Mouse (Mus musculus) limb, embryonic 15.5 days (tissue): Measurements from ENCODE around the gene Brdt. TPM values are rescaled to one million over a fixed set of nuclear protein-coding genes. Genes with fewer than 3 reads are reported as not detected.

ENCODE experiments used
- ATAC-seq: fragments of 200-750 bp; cut with Nextera tagmentation; 2 replicates; pipeline ENCODE4 v1.8.0; 2017; ENCODE audit warnings: low read depth, moderate TSS enrichment; ENCODE audit not compliant: insufficient number of reproducible peaks, low FRiP score, low TSS enrichment
- H3K27ac ChIP-seq: fragments of 300-500 bp; sonication (generic); 2 replicates; pipeline ENCODE4 v1.5.1; 2015; ENCODE audit warnings: moderate library complexity, mild to moderate bottlenecking, inconsistent platforms
- H3K27me3 ChIP-seq: fragments of 300-500 bp; sonication (generic); 2 replicates; pipeline ENCODE4 v1.6.1; 2015; ENCODE audit warnings: inconsistent platforms
- H3K36me3 ChIP-seq: fragments of 300-500 bp; sonication (generic); 2 replicates; pipeline ENCODE4 v1.6.1; 2015; ENCODE audit warnings: inconsistent platforms
- H3K4me1 ChIP-seq: fragments of 300-500 bp; sonication (generic); 2 replicates; pipeline ENCODE4 v1.6.1; 2015; ENCODE audit warnings: inconsistent platforms
- H3K4me2 ChIP-seq: fragments of 300-500 bp; sonication (generic); 2 replicates; pipeline ENCODE4 v1.6.1; 2015; ENCODE audit warnings: mild to moderate bottlenecking, inconsistent platforms
- H3K4me3 ChIP-seq: fragments of 300-500 bp; sonication (generic); 2 replicates; pipeline ENCODE4 v1.5.1; 2015; ENCODE audit warnings: mild to moderate bottlenecking, inconsistent platforms
- H3K9ac ChIP-seq: fragments of 300-500 bp; sonication (generic); 2 replicates; pipeline ENCODE4 v1.6.1; 2015; ENCODE audit warnings: inconsistent platforms
- H3K9me3 ChIP-seq: fragments of 300-500 bp; sonication (generic); 2 replicates; pipeline ENCODE4 v1.6.1; 2016; ENCODE audit warnings: inconsistent platforms
- WGBS: fragments of 180-500 bp; shearing (Covaris S2); methylation state at CpG from one replicate; pipeline ENCODE4 v1.1.7; 2015; 5-methylcytosine and 5-hydroxymethylcytosine counted together
- polyA plus RNA-seq: library from polyadenylated mRNA; unstranded; fragments of >200 nt; fragmentation: Nextera tagmentation; extraction: Ambion mirVana; gene quantifications from 2 replicates; pipeline ENCODE4 v1.2.1, GENCODE M21; 2015

The Brdt gene
- polyA plus RNA-seq, 1 experiment from 2014 or later, result 3.9 TPM

DNA sequence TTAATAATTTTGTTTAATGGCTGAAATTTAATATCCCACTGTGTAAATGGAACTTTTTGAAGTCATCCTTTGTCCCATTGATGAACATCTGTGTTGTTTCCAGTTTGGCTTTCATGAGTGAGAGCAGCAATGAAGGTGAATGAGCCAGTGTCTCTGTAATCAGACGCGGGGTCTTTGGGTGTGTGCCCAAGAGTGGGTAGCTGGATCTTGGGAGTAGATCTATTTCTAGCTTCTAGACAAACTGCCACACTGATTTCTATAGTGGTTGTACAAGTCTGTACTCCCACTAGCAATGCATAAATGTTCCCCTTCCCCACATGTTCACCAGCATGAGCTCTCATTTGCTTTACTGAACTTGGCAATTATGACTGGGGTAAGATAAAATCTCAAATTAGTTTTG is 58.4 kb downstream of the Brdt start:
- WGBS, result 93% methylated on average over 2 of the region's 2 CpGs
- Histone ChIP-seq H3K4me1 (no peaks in the 10 kb centered on the region), H3K4me2 (no peak overlapping the region), H3K9ac (no peak overlapping the region), H3K4me3 (no peak overlapping the region), H3K9me3 (no peaks in the 10 kb centered on the region), H3K27me3 (no peaks in the 10 kb centered on the region), H3K36me3 (peaks cover 16% of the 10 kb centered on the region), H3K27ac (no peak overlapping the region)
- no peak for ATAC-seq

DNA sequence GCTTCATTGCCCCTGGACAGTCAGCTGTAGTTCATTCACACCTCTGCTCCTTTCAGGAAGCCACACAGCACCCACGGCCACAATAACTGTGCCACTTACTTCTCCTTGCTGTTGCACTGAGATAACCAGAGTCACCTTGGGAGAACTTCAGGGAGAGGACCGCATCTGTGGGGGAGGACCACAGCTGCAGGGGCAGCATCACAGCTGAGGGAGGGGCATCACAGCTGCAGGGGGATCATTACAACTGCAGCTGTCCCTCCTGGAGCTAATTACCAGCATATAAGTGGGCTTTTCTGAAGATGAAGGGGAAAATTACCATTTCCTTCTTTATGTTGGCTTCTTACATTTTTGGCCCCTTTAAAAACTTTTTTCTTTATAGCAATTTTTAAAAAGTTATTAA is 63.5 kb downstream of the Brdt start:
- 43% methylated on average over 2 of the region's 2 CpGs for WGBS
- no peak for ATAC-seq
- Histone ChIP-seq H3K4me1 (no peaks in the 10 kb centered on the region), H3K9ac (no peak overlapping the region), H3K27me3 (no peaks in the 10 kb centered on the region), H3K4me2 (no peak overlapping the region), H3K9me3 (no peaks in the 10 kb centered on the region), H3K36me3 (no peaks in the 10 kb centered on the region), H3K4me3 (no peak overlapping the region), H3K27ac (no peak overlapping the region)

DNA sequence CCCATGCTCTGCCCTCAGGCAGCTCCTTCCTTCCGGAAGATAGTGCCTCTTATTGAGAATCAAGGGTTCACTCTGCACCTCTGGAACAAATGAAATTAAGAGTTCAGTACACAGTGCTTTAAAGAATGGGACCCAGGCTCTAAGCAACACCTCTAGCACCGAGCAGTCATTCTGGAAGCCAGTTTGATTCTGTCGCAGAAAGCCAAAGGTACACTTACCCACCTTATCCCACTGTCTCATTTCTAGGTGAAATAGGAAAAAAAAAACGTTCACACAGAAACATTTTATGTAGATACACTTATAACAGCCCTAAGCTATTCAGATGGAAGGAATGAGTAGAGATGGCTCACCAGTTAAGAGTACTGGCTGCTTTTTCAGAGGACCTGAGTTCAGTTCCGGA is 71.5 kb downstream of the Brdt start, which contains the start of gene Ephx4:
Gene Ephx4 (plus strand): TSS at position 301 of the 400 bp plus-strand sequence.
- Histone ChIP-seq H3K4me1 (peaks cover 6% of the 10 kb centered on the region; the same call in 1 of the 2 replicates), H3K27ac (no peak within 1 kb of the TSS), H3K9me3 (no peaks in the 10 kb centered on the region), H3K4me2 (peak within 1 kb of the TSS; percentile 94), H3K27me3 (peaks cover 23% of the 10 kb centered on the region), H3K4me3 (peak within 1 kb of the TSS; percentile 56), H3K36me3 (no peaks in the 10 kb centered on the region), H3K9ac (peak within 1 kb of the TSS; percentile 58)
- no peak for ATAC-seq
- WGBS, result 23% methylated on average over 5 of the region's 5 CpGs

DNA sequence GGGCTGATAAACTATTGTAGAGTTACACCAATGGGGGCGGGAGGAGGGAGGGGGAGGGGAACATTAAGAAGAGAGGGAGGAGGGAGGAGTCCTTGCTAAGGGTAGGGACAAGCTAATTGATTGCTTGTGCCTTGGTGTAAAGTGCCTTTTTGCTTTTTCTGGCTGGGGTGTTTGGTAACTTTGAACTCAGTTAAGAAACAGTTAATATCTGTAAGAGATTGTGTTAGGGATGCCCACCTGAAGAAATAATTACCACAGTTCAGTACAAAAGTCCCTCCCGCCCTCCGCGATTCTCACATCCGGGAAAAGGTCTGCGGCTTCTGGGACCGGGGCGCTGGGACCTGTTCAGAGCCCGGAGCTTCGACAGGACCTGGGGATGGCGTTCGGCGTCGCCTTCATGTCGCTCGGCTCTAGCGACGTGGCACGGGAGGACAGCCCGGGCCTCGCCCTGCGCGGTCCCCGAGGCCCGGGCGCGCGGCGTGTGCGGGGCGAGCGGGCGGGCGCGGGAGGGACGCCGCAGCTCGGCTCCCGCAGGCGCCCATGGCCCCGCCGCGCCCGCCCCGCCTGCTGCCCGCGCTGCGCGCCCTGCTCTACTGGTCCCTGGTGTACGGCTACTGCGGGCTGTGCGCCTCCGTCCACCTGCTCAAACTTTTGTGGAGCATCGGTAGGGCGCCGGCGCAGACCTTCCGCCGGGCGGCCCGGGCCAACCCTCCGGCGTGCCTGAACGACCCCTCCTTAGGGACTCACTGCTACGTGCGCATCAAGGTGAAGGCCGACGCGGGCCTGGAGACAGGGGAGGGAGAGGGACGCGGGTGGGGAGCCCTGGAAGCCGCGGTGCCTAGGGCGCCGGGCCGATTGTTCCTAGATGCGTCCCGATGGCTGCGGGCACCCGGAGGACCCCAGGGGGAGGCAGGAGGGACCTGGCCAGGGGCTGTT is 72.3 kb downstream of the Brdt start:
- no peaks in the 10 kb centered on the region for H3K36me3 ChIP-seq
- no peak overlapping the region for H3K27ac ChIP-seq
- H3K4me1 ChIP-seq, result peaks cover 6% of the 10 kb centered on the region; the same call in 1 of the 2 replicates
- peak overlapping the region; percentile 58 for H3K9ac ChIP-seq
- H3K9me3 ChIP-seq, result no peaks in the 10 kb centered on the region
- peak overlapping the region; percentile 56 for H3K4me3 ChIP-seq
- under 1% methylated on average over 77 of the region's 80 CpGs for WGBS
- ATAC-seq, result 0 out of 2 replicates have a peak, but pooled peaks have one; percentile 35
- H3K4me2 ChIP-seq, result peak overlapping the region; percentile 94
- peaks cover 23% of the 10 kb centered on the region for H3K27me3 ChIP-seq

DNA sequence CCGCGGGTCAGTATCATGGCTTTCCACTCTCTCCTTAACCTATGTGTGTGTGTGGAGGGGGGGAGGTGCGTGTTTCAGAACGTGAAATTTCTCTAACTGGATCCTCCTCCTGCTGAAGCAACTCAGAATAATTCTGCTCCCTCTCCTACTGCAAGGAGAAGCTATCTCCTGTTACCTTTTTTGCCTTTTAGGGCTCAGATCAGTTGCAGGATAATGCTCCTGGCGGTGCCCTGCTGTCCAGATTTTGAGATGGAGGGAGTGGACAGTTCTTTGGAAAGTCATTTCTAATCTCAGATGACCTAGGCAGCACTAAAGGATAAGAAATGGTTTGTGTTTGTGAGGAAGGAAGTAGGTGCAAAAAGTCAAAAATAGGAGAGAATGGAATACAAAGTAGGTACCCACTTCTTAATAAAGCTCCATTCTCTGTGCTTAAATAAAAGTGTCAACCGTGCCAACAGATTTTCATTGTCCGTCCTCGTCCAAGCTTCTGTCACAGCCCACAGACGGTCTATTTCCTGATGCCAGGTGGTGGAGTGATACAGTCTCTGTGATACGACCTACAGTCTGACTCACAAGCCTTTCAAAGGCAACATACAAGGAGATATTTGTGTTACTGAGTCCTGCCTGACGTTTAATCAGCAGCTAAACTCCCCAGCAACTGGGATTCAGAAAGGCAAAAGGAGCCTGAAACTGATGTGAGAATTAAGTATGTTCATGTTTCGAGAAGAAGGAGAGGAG is 73.2 kb downstream of the Brdt start:
- Histone ChIP-seq H3K4me3 (peak overlapping the region; percentile 56), H3K9ac (peak overlapping the region; percentile 58; the same call in 1 of the 2 replicates), H3K4me1 (peaks cover 6% of the 10 kb centered on the region; the same call in 1 of the 2 replicates), H3K36me3 (no peaks in the 10 kb centered on the region), H3K9me3 (no peaks in the 10 kb centered on the region), H3K4me2 (peak overlapping the region; percentile 94), H3K27ac (no peak overlapping the region), H3K27me3 (peaks cover 23% of the 10 kb centered on the region)
- 32% methylated on average over 12 of the region's 12 CpGs for WGBS
- no peak for ATAC-seq

DNA sequence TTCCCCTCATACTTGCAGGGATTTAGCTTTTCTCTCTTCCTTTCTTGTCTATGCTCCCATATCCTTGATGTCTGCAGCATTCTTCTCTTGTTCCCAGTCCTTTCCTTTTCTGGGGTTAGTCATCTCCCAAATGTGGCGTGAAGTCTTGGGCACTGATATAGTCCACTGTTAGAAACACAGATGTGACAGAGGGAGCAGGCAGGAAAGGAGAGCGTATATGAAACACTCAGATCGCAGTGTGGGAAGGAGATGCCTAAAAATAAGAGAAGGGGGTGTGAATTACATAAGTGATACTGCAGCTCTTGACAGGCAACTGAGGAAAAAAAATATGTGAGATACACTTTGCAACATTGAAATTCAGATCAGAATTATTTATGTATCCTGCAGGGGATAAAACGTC is 74.4 kb downstream of the Brdt start:
- WGBS, result 78% methylated on average over 4 of the region's 4 CpGs
- peaks cover 6% of the 10 kb centered on the region; the same call in 1 of the 2 replicates for H3K4me1 ChIP-seq
- no peak for ATAC-seq
- no peak overlapping the region for H3K9ac ChIP-seq
- H3K4me3 ChIP-seq, result no peak overlapping the region
- no peak overlapping the region for H3K27ac ChIP-seq
- no peaks in the 10 kb centered on the region for H3K9me3 ChIP-seq
- no peak overlapping the region for H3K4me2 ChIP-seq
- H3K27me3 ChIP-seq, result peaks cover 23% of the 10 kb centered on the region
- no peaks in the 10 kb centered on the region for H3K36me3 ChIP-seq

DNA sequence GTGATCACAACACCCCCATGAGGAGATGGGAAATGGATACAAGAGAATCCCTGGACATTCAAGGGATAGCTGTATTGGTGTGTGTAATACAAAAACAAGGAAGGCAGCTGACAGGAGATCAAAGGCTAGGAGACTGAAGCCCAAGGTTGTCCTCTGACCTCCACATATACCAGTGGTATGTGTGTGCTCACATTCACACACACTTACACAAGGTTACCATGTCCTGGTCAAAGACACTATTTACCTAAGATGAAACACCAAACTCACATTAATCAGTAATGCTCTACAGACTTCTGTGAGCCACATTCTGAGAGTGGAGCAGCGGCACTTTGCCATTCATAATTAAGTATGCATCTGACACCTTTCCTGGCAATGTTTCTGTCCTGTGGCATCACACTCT is 79.3 kb downstream of the Brdt start:
- Histone ChIP-seq H3K4me2 (no peak overlapping the region), H3K9ac (no peak overlapping the region), H3K27ac (no peak overlapping the region), H3K27me3 (peaks cover 1% of the 10 kb centered on the region), H3K4me1 (0 out of 2 replicates have a peak, but pooled peaks cover 3% of the 10 kb centered on the region), H3K4me3 (no peak overlapping the region), H3K9me3 (no peaks in the 10 kb centered on the region), H3K36me3 (no peaks in the 10 kb centered on the region)
- 89% methylated on average over 1 of the region's 1 CpGs for WGBS
- no peak for ATAC-seq

DNA sequence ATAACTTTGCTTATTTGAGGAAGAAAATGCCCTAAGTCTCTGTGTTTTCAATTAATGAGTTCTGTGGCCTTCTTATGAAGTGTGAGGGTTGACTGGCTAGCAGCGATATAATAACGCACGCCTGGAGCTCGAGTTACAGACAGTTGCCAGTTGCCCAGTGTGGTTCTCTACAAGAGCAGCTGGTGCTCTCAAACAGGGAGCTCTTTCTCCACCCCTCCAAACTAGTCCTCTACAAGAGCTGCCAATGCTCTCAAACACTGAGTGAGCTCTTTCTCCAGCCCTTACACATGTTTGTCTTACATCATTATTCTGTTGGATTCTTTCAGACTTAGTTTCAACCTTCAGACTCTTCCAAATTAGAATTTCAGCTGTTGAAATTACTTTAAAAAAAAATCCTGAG is 80.4 kb downstream of the Brdt start:
- H3K27ac ChIP-seq, result peak overlapping the region; percentile 30; the same call in 1 of the 2 replicates
- no peak overlapping the region for H3K4me3 ChIP-seq
- WGBS, result 15% methylated on average over 4 of the region's 4 CpGs
- no peak overlapping the region for H3K9ac ChIP-seq
- no peaks in the 10 kb centered on the region for H3K27me3 ChIP-seq
- H3K9me3 ChIP-seq, result no peaks in the 10 kb centered on the region
- 0 out of 2 replicates have a peak, but pooled peaks cover 3% of the 10 kb centered on the region for H3K4me1 ChIP-seq
- ATAC-seq, result no peak
- no peaks in the 10 kb centered on the region for H3K36me3 ChIP-seq
- no peak overlapping the region for H3K4me2 ChIP-seq

DNA sequence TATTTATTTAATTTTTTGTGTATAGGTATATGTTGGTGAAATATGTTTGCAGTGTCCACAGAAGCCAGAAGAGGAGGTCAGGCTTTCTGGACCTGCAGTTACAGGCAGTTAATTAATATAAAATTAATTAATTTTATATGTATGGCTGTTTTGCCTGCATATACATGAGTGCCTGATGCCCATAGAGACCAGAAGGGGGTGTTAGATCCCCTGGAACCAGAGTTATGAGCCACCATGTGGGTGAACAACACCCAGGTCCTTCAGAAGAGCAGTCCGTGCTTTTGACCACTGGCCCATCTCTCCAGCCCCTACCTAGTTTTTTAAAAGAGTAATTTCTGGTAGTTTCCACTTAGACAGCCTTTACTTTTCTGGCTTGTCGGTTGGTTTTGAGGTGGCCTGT is 81.3 kb downstream of the Brdt start:
- no peak overlapping the region for H3K4me2 ChIP-seq
- H3K4me1 ChIP-seq, result 0 out of 2 replicates have a peak, but pooled peaks cover 3% of the 10 kb centered on the region
- no peak overlapping the region for H3K27ac ChIP-seq
- H3K27me3 ChIP-seq, result no peaks in the 10 kb centered on the region
- H3K9me3 ChIP-seq, result no peaks in the 10 kb centered on the region
- 87% methylated on average over 2 of the region's 2 CpGs for WGBS
- no peak for ATAC-seq
- no peaks in the 10 kb centered on the region for H3K36me3 ChIP-seq
- no peak overlapping the region for H3K4me3 ChIP-seq
- no peak overlapping the region for H3K9ac ChIP-seq

DNA sequence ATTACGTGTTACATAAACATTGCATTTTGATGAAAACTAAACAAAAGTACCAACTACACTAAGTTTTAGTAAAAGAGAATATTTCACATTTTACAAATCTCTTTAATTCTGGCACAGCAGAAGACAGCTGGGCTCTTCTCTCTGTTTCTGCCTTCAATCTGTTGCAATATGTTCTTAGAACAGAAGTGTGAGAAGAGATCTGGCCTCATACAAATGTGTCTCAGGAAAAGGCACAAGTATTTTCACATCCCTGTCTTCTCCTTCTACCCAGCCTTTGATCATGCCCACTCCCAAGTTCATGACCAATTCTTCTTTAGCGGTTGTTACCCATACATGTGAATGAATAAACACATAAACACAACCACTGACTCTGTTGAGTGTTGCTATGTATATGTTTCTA is 84.1 kb downstream of the Brdt start:
- Histone ChIP-seq H3K9me3 (no peaks in the 10 kb centered on the region), H3K4me2 (no peak overlapping the region), H3K36me3 (no peaks in the 10 kb centered on the region), H3K27me3 (no peaks in the 10 kb centered on the region), H3K4me3 (no peak overlapping the region), H3K9ac (no peak overlapping the region), H3K4me1 (0 out of 2 replicates have a peak, but pooled peaks cover 3% of the 10 kb centered on the region), H3K27ac (no peak overlapping the region)
- 79% methylated on average over 2 of the region's 2 CpGs for WGBS
- no peak for ATAC-seq

DNA sequence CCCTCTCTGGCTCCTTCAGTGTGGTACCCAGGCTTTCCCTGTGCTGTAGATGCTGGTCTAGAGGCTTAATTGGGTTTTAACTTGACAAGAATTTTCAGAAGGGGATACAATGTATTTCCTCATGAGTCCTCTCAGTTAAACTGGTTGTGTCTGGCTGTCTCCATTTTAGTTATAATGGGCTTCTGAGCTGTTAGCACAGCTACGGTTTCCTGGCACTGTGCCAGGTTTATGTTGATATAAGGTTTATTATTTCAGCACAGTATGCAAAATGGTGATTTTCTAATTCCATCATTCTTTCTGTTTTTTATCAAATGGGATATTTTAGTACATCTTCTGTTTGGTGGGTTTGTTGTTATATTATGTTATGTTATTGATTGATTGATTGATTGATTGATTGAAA is 90.7 kb downstream of the Brdt start:
- no peak overlapping the region for H3K9ac ChIP-seq
- WGBS, result 26% methylated on average over 1 of the region's 1 CpGs
- ATAC-seq, result no peak
- no peaks in the 10 kb centered on the region for H3K4me1 ChIP-seq
- H3K36me3 ChIP-seq, result no peaks in the 10 kb centered on the region
- no peak overlapping the region for H3K4me3 ChIP-seq
- no peak overlapping the region for H3K27ac ChIP-seq
- no peak overlapping the region for H3K4me2 ChIP-seq
- H3K9me3 ChIP-seq, result no peaks in the 10 kb centered on the region
- H3K27me3 ChIP-seq, result 0 out of 2 replicates have a peak, but pooled peaks cover 3% of the 10 kb centered on the region

DNA sequence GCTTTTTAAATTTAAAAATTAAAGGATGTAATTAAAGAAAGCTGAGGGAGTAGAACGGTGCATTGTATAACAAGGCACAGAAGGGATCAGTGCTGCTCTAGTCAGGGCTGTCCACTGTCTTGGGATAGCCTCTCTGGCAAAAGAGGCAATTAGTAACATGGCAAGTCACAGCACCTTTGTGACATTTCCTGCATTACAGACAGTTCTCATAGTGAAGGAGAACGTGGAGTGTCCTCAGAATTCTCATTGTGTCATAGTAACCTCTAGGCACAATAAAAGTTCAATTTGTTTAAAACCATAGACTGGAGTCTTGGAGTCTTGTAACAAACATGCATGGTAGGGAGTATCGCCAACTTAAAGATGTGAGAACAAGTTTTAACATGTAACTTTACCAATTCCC is 100.3 kb downstream of the Brdt start, which contains the start of gene Lpcat2b:
Gene Lpcat2b (plus strand): TSS at position 301 of the 400 bp plus-strand sequence.
- no peak within 1 kb of the TSS for H3K4me2 ChIP-seq
- H3K9ac ChIP-seq, result no peak within 1 kb of the TSS
- H3K4me1 ChIP-seq, result no peaks in the 10 kb centered on the region
- H3K36me3 ChIP-seq, result no peaks in the 10 kb centered on the region; the same call in 1 of the 2 replicates
- H3K27ac ChIP-seq, result no peak within 1 kb of the TSS
- H3K27me3 ChIP-seq, result 0 out of 2 replicates have a peak, but pooled peaks cover 2% of the 10 kb centered on the region
- no peak within 1 kb of the TSS for H3K4me3 ChIP-seq
- WGBS, result 64% methylated on average over 3 of the region's 3 CpGs
- ATAC-seq, result no peak
- H3K9me3 ChIP-seq, result no peaks in the 10 kb centered on the region
